Mouse (Mus musculus) lung, postnatal 36 days (tissue): ENCODE measurements at regions not wholly inside any gene's neighbourhood (a gene's known extent, or its start where the extent isn't known, plus 50 kb on each side); places are given as distances from the start of the nearest gene placed in this dataset.
"Not testable (repeated sequence)": the region's sequence is repeated elsewhere in the genome, so short reads cannot be mapped to it uniquely, and the experiment has no call there.

Experiments used
- DNase-seq: peaks from one replicate; pipeline ENCODE4 v3.0.0; 2022; ENCODE audit warnings: mixed read lengths

- no peak for DNase-seq
Observed at GRCm38 (mm10) chr3:20892916-20893430, 526.0 kb upstream of the Agtr1b start.

GRCm38 (mm10) chr3:20864241-20864640 is 497.3 kb upstream of the Agtr1b start:
- DNase-seq, result no peak

- no peak for DNase-seq
Observed at GRCm38 (mm10) chr3:20831038-20831437, 464.1 kb upstream of the Agtr1b start.

- no peak for DNase-seq
Observed at GRCm38 (mm10) chr3:20829391-20829790, 462.4 kb upstream of the Agtr1b start.

GRCm38 (mm10) chr3:20828811-20829210 is 461.8 kb upstream of the Agtr1b start:
- DNase-seq, result no peak

GRCm38 (mm10) chr3:20825661-20826334 is 458.8 kb upstream of the Agtr1b start:
- DNase-seq, result no peak

- DNase-seq, result peak; percentile 3
Observed at GRCm38 (mm10) chr3:20822226-20822625, 455.2 kb upstream of the Agtr1b start.

- DNase-seq, result no peak
Observed at GRCm38 (mm10) chr3:20821712-20822111, 454.7 kb upstream of the Agtr1b start.

GRCm38 (mm10) chr3:20820047-20820446 is 453.1 kb upstream of the Agtr1b start:
- DNase-seq, result no peak

GRCm38 (mm10) chr3:20819586-20819985 is 452.6 kb upstream of the Agtr1b start:
- DNase-seq, result no peak

GRCm38 (mm10) chr3:20816613-20817012 is 449.6 kb upstream of the Agtr1b start:
- DNase-seq, result no peak

GRCm38 (mm10) chr3:20794256-20794655 is 427.3 kb upstream of the Agtr1b start:
- DNase-seq, result peak; percentile 10

- DNase-seq, result peak; percentile 48
Observed at GRCm38 (mm10) chr3:20792503-20792902, 425.5 kb upstream of the Agtr1b start.

GRCm38 (mm10) chr3:20777883-20778282 is 410.9 kb upstream of the Agtr1b start:
- DNase-seq, result no peak

GRCm38 (mm10) chr3:20776964-20777304 is 410.0 kb upstream of the Agtr1b start:
- no peak for DNase-seq

- DNase-seq, result no peak
Observed at GRCm38 (mm10) chr3:20776128-20776963, 409.4 kb upstream of the Agtr1b start.

GRCm38 (mm10) chr3:20734302-20734701 is 367.3 kb upstream of the Agtr1b start:
- DNase-seq, result no peak

- no peak for DNase-seq
Observed at GRCm38 (mm10) chr3:20732005-20732404, 365.0 kb upstream of the Agtr1b start.

GRCm38 (mm10) chr3:20730481-20730880 is 363.5 kb upstream of the Agtr1b start:
- DNase-seq, result no peak

- DNase-seq, result not testable (repeated sequence)
Observed at GRCm38 (mm10) chr3:20729776-20730175, 362.8 kb upstream of the Agtr1b start.

GRCm38 (mm10) chr3:20714671-20715070 is 347.7 kb upstream of the Agtr1b start:
- no peak for DNase-seq

- DNase-seq, result peak; percentile 2
Observed at GRCm38 (mm10) chr3:20709661-20710060, 342.7 kb upstream of the Agtr1b start.

- DNase-seq, result no peak
Observed at GRCm38 (mm10) chr3:20695322-20695859, 328.4 kb upstream of the Agtr1b start.
